Mouse (Mus musculus) heart, adult 2 months (tissue): ENCODE results near the gene Ptk7.

Experiments used
- CTCF ChIP-seq: fragments of 200-600 bp; IDR thresholded peaks from 2 replicates; pipeline ENCODE4 v1.8.1; 2022; ENCODE audit warnings: antibody characterized with exemption, mild to moderate bottlenecking, moderate library complexity
- EP300 ChIP-seq: fragments of 200-500 bp; IDR thresholded peaks from 2 replicates; pipeline ENCODE4 v1.6.1; 2011; ENCODE audit warnings: low read depth, low read length, control low read depth; ENCODE audit not compliant: insufficient read depth
- POLR2A ChIP-seq: fragments of 200-500 bp; IDR thresholded peaks from 2 replicates; pipeline ENCODE4 v1.6.1; 2011; ENCODE audit warnings: mild to moderate bottlenecking, low read depth, low read length, control low read depth; ENCODE audit not compliant: insufficient read depth

GRCm38 (mm10) chr17:46639929-46640328 is 10.6 kb upstream of the Ptk7 start:
- no peak for TF ChIP-seq CTCF
- TF ChIP-seq EP300: no peak
- no peak for TF ChIP-seq POLR2A
